Mouse (Mus musculus) left cerebral cortex, adult 11 months (tissue): ENCODE measurements around the gene Prok1.
A peak's percentile ranks its signal among the peaks of the same experiment; 100 is the strongest.

Experiments used
- DNase-seq: peaks from one replicate; pipeline ENCODE4 v3.0.0; 2022; ENCODE audit warnings: low spot score

The Prok1 gene

DNA sequence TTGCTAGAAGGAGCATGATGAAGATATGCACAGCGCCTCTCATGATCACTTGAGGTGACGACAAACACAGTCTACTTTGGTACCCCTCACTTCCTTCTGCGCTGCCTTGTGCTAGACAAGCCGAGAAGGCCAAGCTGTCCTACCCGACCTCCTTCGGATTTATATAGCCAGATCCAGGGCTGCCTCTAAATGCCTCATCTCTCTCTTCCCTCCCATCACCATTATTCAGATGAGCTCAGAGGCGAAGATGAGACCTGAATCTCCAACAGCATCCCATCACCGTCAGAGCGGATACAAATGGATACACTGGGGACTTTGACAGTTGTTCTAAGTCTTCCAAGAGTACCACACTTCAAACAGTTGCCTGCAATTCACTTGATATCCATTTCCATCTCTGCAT is at the start of gene Prok1:
Gene Prok1, minus strand, starts transcription at position 101 of the 400 bp plus-strand sequence.
- DNase-seq = no peak

DNA sequence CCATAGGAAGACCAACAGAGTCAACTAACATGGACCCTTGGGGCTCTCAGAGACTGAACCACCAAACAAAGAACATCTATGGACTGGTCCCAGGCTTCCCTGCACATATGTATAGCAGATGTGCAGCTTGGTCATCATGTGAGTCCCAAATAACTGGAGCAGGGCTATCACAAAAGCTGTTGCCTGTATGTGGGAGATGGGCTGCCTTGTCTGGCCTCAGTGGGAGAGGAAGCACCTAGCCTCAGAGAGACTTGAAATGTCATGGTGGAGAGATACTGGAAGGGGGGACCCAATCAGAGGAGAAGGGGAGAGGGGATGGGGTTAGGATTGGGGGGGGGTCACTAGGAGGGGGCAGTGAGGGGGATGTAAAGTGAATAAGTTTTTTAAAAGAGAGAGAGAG is 47.8 kb upstream of the Prok1 start:
- DNase-seq = no peak

DNA sequence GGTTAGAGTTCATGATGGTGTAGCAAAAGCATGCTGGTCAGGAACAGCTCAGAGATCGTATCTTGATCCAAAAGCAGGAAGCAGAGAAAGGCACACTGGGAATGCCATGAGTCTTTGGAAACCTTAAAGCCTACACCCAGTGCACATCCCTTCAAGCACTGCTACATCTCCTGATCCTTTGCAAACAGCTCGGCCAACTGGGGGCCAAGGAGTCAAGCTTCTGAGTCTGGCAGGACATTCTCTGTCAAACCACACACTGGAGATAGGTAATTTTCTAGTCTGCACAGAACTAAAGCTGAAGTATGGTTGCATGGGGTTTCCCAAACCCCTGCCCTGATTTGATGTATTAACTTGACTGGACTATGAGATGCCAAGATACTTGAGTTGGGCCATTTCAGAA is 46.6 kb upstream of the Prok1 start:
- DNase-seq = no peak

DNA sequence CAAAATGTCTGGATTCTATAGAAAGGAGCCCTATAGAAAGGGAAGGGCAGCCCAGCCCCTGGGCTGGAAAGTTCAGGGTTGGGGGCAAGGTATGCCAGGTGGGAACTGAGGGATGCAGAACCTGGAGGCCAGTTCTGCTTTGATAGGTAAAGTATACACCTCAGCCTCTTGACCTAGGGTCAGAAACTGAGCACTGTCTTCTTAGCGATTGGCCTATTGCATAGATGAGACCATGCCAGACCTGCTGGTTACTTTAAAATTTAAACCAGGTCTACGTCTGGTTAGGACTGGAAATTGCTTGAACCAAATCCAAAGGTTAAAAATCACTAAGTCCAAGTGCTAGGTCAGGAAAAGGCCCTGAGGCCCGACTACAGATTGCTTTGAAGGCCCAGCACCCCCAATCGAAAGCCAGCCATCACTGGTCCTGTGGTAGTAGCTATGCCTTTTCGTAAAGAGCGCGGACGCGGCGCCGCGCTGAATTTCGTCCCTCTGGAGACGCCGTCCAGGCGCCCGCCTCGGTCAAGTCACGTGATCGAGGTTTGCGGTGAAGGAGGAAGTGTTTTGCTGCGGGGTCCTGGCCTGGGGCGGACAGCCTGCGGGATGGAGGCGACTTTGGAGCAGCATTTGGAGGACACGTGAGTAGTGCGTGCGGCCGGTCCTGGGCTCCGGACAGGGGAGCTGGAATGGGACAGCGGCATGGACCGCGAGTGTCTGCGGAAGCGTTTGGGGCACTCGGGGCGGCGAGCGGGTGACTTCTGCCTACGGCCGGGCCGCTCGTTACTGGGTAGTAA is 39.2 kb upstream of the Prok1 start, which contains the start of gene Lamtor5:
Gene Lamtor5, plus strand, starts transcription at position 380 of the 791 bp plus-strand sequence.
- DNase-seq = peak; percentile 86

DNA sequence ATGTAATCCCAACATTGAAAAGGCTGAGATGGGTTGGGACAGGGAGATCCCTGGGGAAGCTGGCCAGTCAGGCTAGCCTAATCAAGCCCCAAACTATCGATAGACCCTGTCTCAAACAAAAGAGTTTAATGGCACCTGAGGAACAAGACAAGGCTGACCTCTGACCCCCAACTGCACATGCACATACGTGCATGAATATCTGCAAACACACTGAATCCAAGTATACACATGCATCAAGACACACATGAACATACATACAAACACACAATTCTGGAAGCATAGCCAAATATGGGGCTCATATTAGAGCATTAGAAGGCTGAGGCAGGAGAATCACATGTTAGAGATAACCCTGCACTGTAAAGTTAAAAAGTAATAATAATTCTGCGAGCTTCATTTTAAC is 37.1 kb upstream of the Prok1 start:
- DNase-seq = no peak

DNA sequence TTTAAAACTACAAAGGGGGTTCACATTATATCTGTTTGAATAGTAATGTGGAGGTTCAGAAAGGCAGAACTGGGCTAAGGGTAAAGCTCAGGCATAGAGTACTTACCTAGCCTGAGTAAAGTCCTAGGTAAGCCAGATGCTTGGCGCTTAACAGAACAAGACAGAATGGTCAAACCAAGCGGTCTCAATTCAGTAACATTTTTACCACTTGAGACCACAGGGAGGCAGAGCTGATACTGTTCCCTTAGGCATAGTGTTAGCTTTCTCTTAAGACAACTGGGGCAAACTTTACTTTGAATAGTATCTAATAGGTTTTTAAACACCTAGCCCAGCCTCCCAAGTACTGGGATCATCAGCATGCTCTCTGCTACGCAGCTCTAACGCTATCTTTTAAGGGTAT is 36.5 kb upstream of the Prok1 start:
- no peak for DNase-seq

DNA sequence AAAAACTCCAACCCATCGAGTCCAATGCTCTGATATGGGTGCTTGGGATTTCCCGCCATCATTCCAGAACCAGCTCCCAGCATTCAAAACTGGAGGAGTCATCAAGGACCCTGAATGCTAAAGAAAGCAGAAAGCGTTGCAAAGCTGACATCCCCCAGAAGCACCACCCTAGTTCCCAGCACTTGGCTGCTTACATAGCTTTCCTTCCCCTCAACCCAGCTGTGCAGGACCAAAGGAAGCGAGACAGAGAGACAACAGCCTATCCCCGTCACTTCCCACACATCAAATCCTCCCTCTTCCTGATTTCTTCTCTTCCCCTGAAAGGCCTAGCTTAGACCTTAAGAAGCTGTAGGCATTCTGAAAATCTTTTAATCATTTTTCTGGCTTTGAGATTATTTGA is 35.8 kb upstream of the Prok1 start:
- DNase-seq = no peak

DNA sequence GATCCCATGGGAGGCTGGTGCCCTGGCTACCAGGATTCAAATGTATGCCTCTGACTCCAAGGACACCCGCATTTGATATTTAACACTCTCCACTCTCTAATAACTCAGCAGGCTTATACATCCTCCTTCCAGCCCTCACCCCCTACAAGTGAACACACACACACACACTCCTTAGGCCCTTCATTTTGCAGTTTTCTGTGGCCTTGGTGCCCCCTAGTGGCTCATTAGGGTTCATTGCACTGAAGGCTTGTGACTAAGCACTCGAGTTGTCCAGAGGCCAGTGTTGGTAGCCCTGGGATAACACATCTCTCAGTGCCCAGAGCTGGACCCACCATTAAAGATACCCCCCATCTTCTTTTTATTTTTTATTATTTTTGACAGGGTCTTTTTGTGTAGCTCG is 34.3 kb upstream of the Prok1 start:
- peak; percentile 53 for DNase-seq

DNA sequence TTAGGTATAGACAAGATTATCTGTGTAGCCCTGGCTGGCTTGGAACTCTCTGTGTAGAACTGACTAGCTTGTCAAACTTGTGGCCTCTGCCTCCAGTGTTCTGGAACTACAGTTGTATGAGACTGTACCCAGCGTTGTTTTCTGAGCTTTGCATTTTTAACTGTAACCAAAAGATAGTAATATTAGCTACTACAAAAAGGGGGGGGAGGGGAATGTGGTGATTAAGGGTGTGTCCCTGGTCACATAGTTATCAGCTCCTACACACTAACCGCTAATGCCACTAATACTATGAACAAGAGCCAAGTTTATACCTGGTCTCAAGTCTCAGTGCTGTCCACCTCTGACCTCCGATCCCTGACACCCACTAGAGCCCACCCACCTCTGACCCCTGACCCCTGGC is 32.9 kb upstream of the Prok1 start:
- DNase-seq = no peak

DNA sequence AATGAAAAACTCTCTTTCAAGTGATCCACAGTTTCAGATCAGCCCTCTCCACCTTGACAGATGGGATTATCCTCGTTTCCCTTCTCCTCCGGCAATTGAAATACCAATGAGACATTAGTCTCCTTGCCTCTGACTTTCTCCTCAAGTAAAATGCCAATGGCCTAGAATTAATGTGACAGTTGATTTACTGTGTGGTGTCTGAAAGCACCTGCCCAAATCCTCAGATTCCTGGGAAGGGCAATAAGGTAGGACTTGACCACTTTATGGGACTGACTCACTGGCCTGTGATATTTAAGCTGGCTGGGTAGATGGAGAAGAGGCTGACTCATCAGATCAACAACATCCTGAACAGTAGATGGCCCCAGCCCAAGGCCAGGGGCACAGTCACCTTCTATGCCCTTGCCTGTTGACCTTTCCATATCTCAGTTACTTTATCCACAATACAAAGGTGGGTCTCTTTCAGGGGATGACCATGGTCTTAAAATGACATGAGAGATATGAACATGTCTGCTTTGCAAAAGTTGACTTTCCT is 27.4 kb upstream of the Prok1 start:
- no peak for DNase-seq

DNA sequence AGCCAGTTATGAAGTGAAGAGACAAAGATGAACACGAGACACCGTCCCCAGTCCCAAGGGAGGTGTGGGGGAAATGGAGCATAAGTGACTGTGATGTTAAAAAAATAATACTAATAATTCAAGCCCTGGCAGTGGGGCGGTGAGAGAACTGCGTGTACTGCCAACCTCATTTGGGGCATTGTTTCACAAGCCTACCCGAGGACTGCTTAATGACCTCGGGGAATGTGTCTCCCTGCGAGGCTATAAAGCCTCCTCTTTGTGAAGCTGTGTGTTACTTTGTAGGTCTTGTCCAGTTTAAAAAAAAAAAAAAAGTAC is 22.3 kb upstream of the Prok1 start:
- DNase-seq = no peak

DNA sequence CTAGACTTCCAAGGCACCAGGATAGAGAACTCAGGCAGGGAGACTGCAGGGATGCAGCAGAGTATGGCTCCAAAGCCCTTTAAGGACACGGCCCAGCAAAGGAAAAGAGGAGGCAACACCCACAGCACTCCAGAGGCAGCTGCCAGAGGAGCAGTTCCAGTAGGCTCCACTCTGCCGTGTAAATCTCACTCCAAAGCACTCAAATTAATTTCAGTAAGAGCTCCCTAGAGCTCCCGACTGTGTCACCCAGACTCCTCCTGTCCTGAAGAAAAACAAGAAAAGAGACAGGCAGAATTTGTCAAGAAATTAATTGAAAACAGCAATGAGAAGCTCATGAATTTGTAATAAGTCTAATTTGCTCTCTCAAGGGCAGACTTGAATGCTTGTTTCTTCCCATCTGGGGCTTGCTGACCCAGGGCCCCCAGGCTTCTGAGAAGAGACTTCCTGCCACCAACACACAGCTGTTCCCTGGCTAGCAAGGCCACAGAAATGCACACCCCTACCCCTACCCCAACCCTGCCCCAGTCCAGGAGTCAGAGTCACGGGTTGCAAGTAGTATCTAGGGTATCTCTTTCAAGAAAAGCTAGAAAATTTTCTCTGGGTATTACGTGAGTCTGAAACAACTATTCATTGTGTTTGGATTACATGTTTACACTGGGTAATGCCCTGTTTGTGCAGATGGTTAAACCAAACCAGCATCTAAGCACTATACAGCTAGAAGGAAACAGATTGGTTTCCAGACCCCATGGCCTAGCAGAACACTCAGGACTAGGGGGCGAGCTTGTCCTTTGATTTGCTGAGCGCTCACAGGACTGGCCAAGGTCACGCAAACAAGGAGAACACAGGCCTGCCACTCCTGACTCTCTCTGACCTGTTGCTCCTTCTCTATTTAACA is 21.7 kb upstream of the Prok1 start:
- no peak for DNase-seq

DNA sequence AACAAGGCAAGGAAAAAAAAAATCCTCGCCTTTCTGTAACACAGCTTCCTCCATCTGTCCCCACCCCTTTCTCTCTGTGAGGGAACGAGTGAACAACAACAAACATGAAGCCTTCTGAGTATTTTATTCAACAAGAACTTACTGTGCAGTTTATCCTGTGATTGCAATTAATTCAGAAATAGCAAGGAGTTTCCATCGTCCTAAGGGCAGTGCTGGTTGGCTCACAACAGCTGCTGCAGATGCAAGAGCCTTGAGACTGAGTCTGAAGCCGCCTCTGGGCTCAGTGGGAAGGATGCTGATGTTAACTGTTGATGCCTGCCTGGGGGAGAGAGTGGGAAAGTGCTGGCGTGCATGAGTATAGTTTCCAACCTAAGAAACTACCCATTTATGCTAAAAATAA is 18.4 kb upstream of the Prok1 start:
- no peak for DNase-seq

DNA sequence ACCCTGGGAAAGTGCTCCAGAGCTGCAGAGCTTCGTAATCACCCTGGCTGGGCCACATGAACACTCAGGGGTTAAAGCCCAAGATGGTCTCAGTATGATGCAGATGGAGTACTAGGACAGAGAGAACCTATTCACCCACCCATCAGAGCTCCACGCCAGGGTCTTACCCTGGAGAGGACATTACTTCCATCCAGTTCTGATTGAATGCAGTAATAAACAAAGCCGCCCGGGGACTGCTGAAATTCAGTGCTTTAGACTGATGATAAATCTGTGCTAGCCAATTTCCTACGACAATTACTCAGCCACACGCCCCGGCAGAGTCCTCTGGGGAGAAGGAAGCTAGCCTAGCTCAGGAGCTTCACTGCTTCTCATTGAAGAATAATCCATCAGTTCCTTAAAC is 17.2 kb upstream of the Prok1 start:
- no peak for DNase-seq

DNA sequence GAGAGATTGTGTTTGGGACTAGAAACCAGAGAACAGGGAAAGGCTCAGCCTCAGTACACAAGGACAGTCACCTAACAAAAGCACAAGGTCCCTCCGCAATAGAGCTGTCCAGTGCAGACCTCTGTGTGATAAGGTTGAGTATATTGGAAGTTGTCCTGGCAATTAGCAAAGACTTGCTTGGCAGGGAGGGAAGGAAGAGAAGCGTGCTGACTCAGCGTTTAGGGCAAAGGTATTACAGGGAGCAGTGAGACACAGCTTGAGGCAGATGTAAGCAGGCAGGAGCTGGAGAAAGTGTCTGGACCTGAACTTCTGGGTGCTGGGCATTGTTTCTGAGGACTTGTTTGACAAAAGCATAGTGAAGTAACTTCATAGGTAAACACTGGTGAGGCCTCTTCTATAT is 16.5 kb upstream of the Prok1 start:
- DNase-seq = no peak

DNA sequence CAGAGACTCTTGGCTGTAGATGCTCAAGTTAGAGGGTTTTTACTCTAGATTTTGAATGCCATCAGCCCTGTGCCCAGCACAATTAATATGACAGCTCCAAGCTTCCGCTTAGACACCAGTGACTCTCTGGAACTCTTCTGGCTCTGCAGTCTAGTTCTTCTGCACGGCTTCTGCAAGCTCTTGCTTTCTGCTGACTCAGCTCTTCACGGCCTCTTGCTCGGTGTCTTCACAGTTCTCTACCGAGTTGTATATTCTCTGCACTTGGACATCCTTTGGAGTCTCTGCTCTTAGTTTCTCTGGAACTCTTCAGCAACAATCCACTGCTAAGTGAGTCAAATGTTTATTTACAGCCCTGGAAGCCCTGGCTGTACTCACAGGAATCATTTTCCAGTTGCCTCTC is 14.4 kb upstream of the Prok1 start:
- no peak for DNase-seq

DNA sequence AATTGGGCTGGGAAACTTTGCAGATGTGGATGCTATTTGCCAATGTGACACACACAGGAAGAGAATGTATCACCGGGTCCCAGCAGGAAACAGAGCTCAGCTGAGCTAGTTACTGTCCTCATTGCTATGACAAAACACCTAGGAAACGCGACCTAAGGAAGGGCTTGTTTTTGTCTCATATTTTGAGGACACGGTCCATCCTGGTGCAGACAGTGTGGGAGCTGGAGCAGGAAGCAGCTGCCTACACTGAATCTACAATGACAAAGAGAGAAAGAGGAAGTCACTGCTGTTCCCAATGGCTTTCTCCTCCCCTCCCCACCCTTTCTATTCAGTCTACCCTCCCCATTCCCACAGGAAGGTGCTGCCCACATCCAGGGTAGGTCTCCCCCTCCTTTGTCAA is 12.5 kb upstream of the Prok1 start:
- DNase-seq = no peak

DNA sequence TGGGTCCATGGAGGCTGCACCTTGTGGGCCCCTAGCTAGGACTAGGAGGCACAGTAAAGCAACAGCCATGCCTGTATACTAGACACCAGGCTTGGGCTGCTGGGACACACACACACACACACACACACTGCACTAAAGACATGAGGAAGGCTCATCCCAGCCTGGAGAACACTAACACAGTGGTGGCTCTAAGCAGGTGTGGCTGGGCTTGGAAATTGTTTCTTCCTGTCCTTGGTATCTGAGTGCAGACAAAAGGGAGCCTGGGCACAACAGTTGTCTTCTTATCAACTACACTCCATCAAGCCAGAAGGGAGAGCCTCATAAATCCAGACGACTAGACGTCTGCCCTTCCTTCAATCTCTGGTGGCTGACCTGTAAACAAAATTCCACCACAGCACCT is 10.8 kb upstream of the Prok1 start:
- no peak for DNase-seq

DNA sequence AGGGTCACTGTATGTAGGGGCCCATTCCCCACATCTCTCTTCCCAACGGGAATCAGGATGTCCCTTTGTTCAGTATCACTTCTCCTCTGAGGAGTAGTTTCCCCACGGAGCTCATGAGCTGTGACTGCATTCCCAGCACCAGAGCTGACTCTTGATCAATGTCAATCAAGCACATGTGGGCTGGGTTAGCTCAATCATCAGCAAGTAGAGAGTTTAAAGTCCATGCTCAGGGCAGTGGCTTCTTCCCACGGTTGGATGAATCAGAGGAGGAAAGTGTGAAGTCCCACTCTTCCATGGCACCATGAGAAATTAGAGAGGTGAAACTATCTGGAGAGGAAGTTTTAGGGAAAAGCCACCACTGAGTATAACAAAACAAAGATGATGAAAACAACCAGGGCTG is 9.5 kb upstream of the Prok1 start:
- DNase-seq = no peak

DNA sequence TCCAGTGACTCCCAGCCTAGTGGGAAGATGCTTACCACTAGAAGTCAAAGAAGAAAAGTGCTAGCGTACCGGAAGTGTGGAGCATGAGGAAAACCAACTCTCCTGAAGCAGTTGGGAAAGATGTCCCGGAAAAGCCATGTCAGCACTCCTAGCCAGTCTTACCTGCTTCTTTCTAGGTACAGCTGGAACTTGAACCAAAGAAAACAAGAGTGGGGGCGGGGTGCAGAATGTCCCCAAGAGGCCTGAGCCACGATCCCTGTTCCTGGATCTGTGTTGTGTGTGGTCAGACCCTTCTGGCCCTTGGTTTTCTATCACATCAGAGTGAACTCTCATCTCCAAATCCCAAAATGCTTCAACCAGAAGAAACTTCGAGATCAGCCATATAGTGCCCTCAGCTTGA is 7.4 kb upstream of the Prok1 start:
- no peak for DNase-seq

DNA sequence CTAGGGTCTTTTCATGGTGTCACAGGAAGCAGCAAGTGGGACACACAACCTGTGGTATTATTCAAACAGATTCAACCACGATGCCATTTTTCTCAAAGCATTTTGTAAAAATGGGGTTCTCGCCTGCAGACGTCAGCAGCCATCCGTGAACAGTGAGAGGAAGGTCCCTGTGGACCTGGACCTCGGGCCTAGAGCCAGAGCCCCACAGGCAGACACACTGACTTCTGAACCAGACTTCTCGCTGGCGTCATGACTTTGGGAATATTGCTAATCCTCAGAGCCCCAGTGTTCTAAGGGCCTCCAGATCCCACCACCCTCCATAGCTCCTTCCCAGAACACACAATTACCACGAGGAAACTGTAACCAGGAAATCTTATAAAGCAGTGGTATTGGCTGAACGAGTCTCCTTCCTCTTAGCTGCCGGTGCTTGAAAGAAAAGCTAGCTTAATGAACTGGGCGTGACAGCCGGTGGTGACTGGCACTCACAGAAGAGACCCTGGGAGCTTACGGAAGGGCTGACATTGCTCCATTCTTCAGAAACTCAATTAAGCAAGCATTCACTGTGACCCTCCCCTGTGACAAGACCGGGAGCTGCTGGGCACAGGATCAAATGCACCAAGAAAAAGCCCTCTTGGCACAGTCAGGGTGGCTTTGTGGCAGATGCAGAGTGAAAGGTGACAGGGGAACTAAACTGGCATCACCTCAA is 2.0 kb upstream of the Prok1 start:
- no peak for DNase-seq

DNA sequence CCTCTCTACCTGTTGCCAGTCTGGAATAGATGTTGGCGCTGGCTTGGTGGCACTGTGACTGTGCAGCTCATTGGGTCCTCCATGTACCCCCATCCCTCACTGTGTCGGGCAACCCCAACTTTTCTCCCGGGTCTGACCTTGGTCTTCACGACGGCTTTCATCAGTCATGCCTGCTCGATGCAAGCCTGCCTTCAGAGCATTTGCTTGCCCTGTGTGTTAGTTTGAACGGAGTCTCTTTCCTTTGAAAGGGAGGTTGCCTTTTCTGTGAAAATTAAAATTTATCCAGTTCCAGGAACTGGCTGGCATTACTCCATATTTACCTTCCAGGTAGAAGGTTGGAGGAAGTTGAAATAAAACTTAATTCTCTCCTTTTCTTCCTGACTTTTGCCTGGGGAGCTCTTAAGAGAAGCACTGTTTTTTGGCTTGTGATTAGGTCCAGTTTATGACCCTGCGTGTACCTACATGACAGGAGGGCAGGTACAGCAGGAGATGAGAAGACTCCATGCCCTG is 981 bp downstream of the Prok1 start:
- DNase-seq = no peak
